In the genomic region with DNA sequence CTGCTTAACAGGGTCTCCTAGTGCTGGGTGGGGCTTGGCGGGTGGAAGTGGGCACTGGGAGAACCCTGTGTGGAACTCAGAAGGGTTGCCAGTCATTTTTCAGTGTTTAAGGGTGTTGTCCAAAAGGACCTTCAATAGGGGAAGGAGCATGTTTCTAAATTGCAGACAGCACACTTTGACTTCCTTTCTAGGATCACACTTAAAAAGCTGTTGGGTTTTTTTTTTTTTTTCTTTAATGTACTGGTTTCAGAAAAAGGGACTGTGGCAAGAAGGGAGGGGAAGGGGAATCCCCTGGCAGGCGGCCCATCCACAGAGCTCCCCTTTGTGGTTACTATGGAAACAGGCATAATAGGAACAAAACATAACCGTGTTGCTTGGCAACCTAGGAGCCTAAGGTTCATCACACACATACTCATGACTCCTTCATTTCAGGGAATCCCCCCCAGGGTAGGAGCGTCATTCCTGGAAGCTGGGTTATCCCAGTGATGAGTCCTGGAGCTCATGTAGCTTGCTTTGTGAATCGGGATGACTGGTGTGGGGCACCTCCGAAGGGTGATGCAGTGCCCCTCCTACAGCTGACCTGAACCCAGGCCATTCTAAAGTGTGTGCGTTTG, we compare ENCODE assay signal across 8 mouse cellular contexts. TPM values are rescaled to one million over a fixed set of nuclear protein-coding genes. Genes with fewer than 3 reads are reported as not detected.
DNase-seq lines count a peak whose midpoint lies in the region; ATAC-seq and TF ChIP-seq lines count a peak whose summit lies in the region.

No protein-coding gene starts in this region.

- H3K9ac ChIP-seq in hindbrain, embryonic 14.5 days, result no peak overlapping the region
- no peak overlapping the region for H3K9ac ChIP-seq in lung, postnatal 0 days (replicated peaks; ENCODE audit: low read depth)

- H3K36me3 ChIP-seq in hindbrain, embryonic 14.5 days (replicated peaks; ENCODE audit: control insufficient read depth, insufficient read depth), result peaks cover 16% of the 10 kb centered on the region
- no peaks in the 10 kb centered on the region for H3K36me3 ChIP-seq in lung, postnatal 0 days (ENCODE audit: insufficient read depth, low read length)

- DNase-seq in ovary, adult 18-20 months (ENCODE audit: low spot score), result peak; percentile 70
- DNase-seq in ovary, postnatal 14 days (ENCODE audit: low spot score), result no peak
- peak; percentile 77 for DNase-seq in gastrocnemius, adult 18-20 months (ENCODE audit: low spot score)
- peak; percentile 80 for DNase-seq in hindbrain, embryonic 14.5 days (ENCODE audit: low spot score)
- peak; percentile 97 for DNase-seq in lung, postnatal 0 days (ENCODE audit: low spot score)
- peak; percentile 92 for DNase-seq in retina, postnatal 1 day
- DNase-seq in frontal cortex, postnatal 25 days (ENCODE audit: low spot score in 2 of 2), result no peak

- TF ChIP-seq EP300 in lung, postnatal 0 days (IDR thresholded peaks at IDR 0.05), result peak; percentile 73

- peaks cover 19% of the 10 kb centered on the region for H3K27me3 ChIP-seq in hindbrain, embryonic 14.5 days (ENCODE audit: control insufficient read depth, insufficient read depth, low read length)
- no peaks in the 10 kb centered on the region for H3K27me3 ChIP-seq in lung, postnatal 0 days (replicated peaks; ENCODE audit: insufficient read depth, low read length)

- H3K4me2 ChIP-seq in hindbrain, embryonic 14.5 days (replicated peaks), result peak overlapping the region; percentile 30; the same call in 1 of the 2 replicates
- no peak overlapping the region for H3K4me2 ChIP-seq in lung, postnatal 0 days (replicated peaks; ENCODE audit: low read depth, low read length)

- 13% methylated on average over 7 of the region's 7 CpGs for WGBS in bone marrow, adult 2 months
- 6% methylated on average over 7 of the region's 7 CpGs for WGBS in hindbrain, embryonic 14.5 days
- 11% methylated on average over 7 of the region's 7 CpGs for WGBS in lung, postnatal 0 days

- peak overlapping the region; percentile 53 for H3K27ac ChIP-seq in bone marrow, adult 2 months (ENCODE audit: control insufficient read depth, insufficient read depth, low read depth, low read length, poor library complexity)
- H3K27ac ChIP-seq in hindbrain, embryonic 14.5 days, result peak overlapping the region; percentile 3
- peak overlapping the region; percentile 81 for H3K27ac ChIP-seq in lung, postnatal 0 days (ENCODE audit: low read length)

- TF ChIP-seq POLR2A in bone marrow, adult 2 months (IDR thresholded peaks at IDR 0.05; ENCODE audit: borderline replicate concordance, control insufficient read depth, low read depth, low read length), result no peak

- no peak overlapping the region for H3K4me3 ChIP-seq in bone marrow, adult 2 months (replicated peaks; ENCODE audit: control insufficient read depth, low read depth, low read length)
- H3K4me3 ChIP-seq in hindbrain, embryonic 14.5 days (replicated peaks; ENCODE audit: low read length), result no peak overlapping the region
- no peak overlapping the region for H3K4me3 ChIP-seq in lung, postnatal 0 days (ENCODE audit: low read depth, low read length)

- ATAC-seq in hindbrain, embryonic 14.5 days (ENCODE audit: low FRiP score), result peak; percentile 86
- ATAC-seq in lung, postnatal 0 days, result peak; percentile 55

- H3K4me1 ChIP-seq in bone marrow, adult 2 months (ENCODE audit: control insufficient read depth, insufficient read depth, low read length), result peaks cover 3% of the 10 kb centered on the region
- H3K4me1 ChIP-seq in hindbrain, embryonic 14.5 days (replicated peaks; ENCODE audit: control insufficient read depth, insufficient read depth, low read length), result peaks cover 37% of the 10 kb centered on the region
- peaks cover 44% of the 10 kb centered on the region for H3K4me1 ChIP-seq in lung, postnatal 0 days (ENCODE audit: insufficient read depth, low read depth, low read length)

- no peaks in the 10 kb centered on the region for H3K9me3 ChIP-seq in hindbrain, embryonic 14.5 days (ENCODE audit: control insufficient read depth, low read length)
- H3K9me3 ChIP-seq in lung, postnatal 0 days (ENCODE audit: low read length), result no peaks in the 10 kb centered on the region

- TF ChIP-seq CTCF in bone marrow, adult 2 months (IDR thresholded peaks at IDR 0.05; ENCODE audit: control insufficient read depth, insufficient read depth, low read length), result no peak
- no peak for TF ChIP-seq CTCF in lung, postnatal 0 days (IDR thresholded peaks at IDR 0.05)

RNA-seq across cellular contexts. Expression of a gene that starts 4.7 kb away (rescaled TPM):
- polyA plus RNA-seq in bone marrow, adult 2 months (2011; ENCODE audit: insufficient read depth, insufficient read length, low replicate concordance, missing spikeins), result 17.4 and 40.1 TPM in 2 replicates
- 100 to 1,000 TPM; 199 to 202 TPM for total RNA-seq in gastrocnemius, adult 18-20 months (2021)
- polyA plus RNA-seq in hindbrain, embryonic 14.5 days (2014; fragmentation: Nextera tagmentation; extraction: Ambion mirVana), result 4.5 and 4.9 TPM in 2 replicates
- polyA plus RNA-seq in lung, postnatal 0 days (2015; fragmentation: Nextera tagmentation; extraction: Ambion mirVana), result 151 and 163 TPM in 2 replicates

RNA-seq across cellular contexts. Expression of a gene that starts 17.5 kb away (rescaled TPM):
- 129 and 224 TPM in 2 replicates for polyA plus RNA-seq in bone marrow, adult 2 months (2011; ENCODE audit: insufficient read depth, insufficient read length, low replicate concordance, missing spikeins)
- 100 to 1,000 TPM; 452 to 469 TPM for total RNA-seq in gastrocnemius, adult 18-20 months (2021)
- 308 and 316 TPM in 2 replicates for polyA plus RNA-seq in hindbrain, embryonic 14.5 days (2014; fragmentation: Nextera tagmentation; extraction: Ambion mirVana)
- polyA plus RNA-seq in lung, postnatal 0 days (2015; fragmentation: Nextera tagmentation; extraction: Ambion mirVana), result 153 and 159 TPM in 2 replicates

RNA-seq across cellular contexts. Expression of a gene that starts 30.7 kb away (rescaled TPM):
- 10.7 and 19.1 TPM in 2 replicates for polyA plus RNA-seq in bone marrow, adult 2 months (2011; ENCODE audit: insufficient read depth, insufficient read length, low replicate concordance, missing spikeins)
- 1 to 10 TPM; 7.6 to 8.2 TPM for total RNA-seq in gastrocnemius, adult 18-20 months (2021)
- 20.0 and 23.0 TPM in 2 replicates for polyA plus RNA-seq in hindbrain, embryonic 14.5 days (2014; fragmentation: Nextera tagmentation; extraction: Ambion mirVana)
- 12.8 and 13.6 TPM in 2 replicates for polyA plus RNA-seq in lung, postnatal 0 days (2015; fragmentation: Nextera tagmentation; extraction: Ambion mirVana)

RNA-seq across cellular contexts. Expression of a gene that starts 42.7 kb away (rescaled TPM):
- 67.4 and 91.6 TPM in 2 replicates for polyA plus RNA-seq in bone marrow, adult 2 months (2011; ENCODE audit: insufficient read depth, insufficient read length, low replicate concordance, missing spikeins)
- total RNA-seq in gastrocnemius, adult 18-20 months (2021), result 10 to 100 TPM; 21.6 to 24.2 TPM
- 29.3 and 30.3 TPM in 2 replicates for polyA plus RNA-seq in hindbrain, embryonic 14.5 days (2014; fragmentation: Nextera tagmentation; extraction: Ambion mirVana)
- polyA plus RNA-seq in lung, postnatal 0 days (2015; fragmentation: Nextera tagmentation; extraction: Ambion mirVana), result 81.8 and 84.7 TPM in 2 replicates

RNA-seq across cellular contexts. Expression of a gene that starts 55.0 kb away (rescaled TPM):
- 31.1 and 54.7 TPM in 2 replicates for polyA plus RNA-seq in bone marrow, adult 2 months (2011; ENCODE audit: insufficient read depth, insufficient read length, low replicate concordance, missing spikeins)
- 1 to 10 TPM; 3.1 to 4.5 TPM for total RNA-seq in gastrocnemius, adult 18-20 months (2021)
- 5.8 and 6.1 TPM in 2 replicates for polyA plus RNA-seq in hindbrain, embryonic 14.5 days (2014; fragmentation: Nextera tagmentation; extraction: Ambion mirVana)
- polyA plus RNA-seq in lung, postnatal 0 days (2015; fragmentation: Nextera tagmentation; extraction: Ambion mirVana), result 28.6 and 30.5 TPM in 2 replicates

Comparison
In these comparisons a context has a peak if more than half of its experiments do, and no peak if none do; other contexts are left out.
1. DNase-seq: peak in ovary, adult 18-20 months (single experiment), gastrocnemius, adult 18-20 months (single experiment), hindbrain, embryonic 14.5 days (single experiment), lung, postnatal 0 days (single experiment) and retina, postnatal 1 day (single experiment); none in ovary, postnatal 14 days (single experiment) and frontal cortex, postnatal 25 days (0 of 2).
2. H3K27ac ChIP-seq: peak in every context shown above with its lines; median percentile 81 in lung, postnatal 0 days; 53 in bone marrow, adult 2 months; 3 in hindbrain, embryonic 14.5 days.